In the genomic region with DNA sequence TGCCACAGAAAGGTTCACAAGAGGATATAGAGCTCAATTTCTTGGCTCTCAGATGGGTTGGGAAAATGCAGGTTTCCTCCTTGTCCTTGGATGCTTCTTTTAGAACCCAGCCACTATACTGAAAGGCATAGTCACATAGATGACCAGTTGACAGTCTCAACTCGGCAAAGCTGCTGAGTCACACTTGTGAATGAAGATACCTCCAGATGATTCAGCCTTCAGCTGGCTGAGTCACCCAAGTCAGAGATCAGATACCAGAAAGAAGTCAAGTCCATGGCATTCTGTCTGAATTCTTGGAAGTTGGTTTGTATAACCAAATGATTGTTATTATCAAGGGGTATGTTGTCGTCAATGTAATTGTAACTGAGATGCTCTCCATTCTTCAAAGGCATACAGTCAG, we compare ENCODE assay signal across 15 mouse cellular contexts.
"Had no signal": no experiment of that assay in that cellular context is flagged by ENCODE, and none has a peak within 500 bp of the region (broad histone marks: within the 10 kb centered on the region; RNA-seq: fewer than 3 reads in every experiment).

No protein-coding gene starts in this region.

- H3K36me3 ChIP-seq: limb, embryonic 15.5 days; liver, embryonic 13.5 days; lung, embryonic 15.5 days; midbrain, embryonic 15.5 days; neural tube, embryonic 13.5 days had no signal

- DNase-seq: kidney, postnatal 25 days; layer of hippocampus, adult 9-11 months; layer of hippocampus, postnatal 36 days; liver, embryonic 13.5 days; liver, postnatal 0 days; lung, postnatal 14 days; right cerebral cortex, postnatal 4 days; spleen, adult 18-20 months; thymus, adult 18-20 months; thymus, postnatal 14 days had no signal

- H3K4me3 ChIP-seq: limb, embryonic 15.5 days; liver, embryonic 13.5 days; lung, embryonic 15.5 days; megakaryocyte, embryonic 14.5 days; midbrain, embryonic 15.5 days; neural tube, embryonic 13.5 days had no signal

- H3K27me3 ChIP-seq: limb, embryonic 15.5 days; liver, embryonic 13.5 days; lung, embryonic 15.5 days; megakaryocyte, embryonic 14.5 days; midbrain, embryonic 15.5 days; neural tube, embryonic 13.5 days had no signal
